Mouse (Mus musculus) layer of hippocampus, adult 18-20 months (tissue): ENCODE measurements at regions not wholly inside any gene's neighbourhood (a gene's known extent, or its start where the extent isn't known, plus 50 kb on each side); places are given as distances from the start of the nearest gene placed in this dataset.

Source experiments
- DNase-seq, 2 experiments: peaks; one replicate each; pipeline ENCODE4 v3.0.0; 2022; ENCODE audit warnings: low spot score in 2 of 2

- no peak for DNase-seq
Measured at GRCm38 (mm10) chr4:79362522-79362921, 1150.8 kb upstream of the Ptprd start.

- DNase-seq = no peak
Measured at GRCm38 (mm10) chr4:79357720-79358119, 1146.0 kb upstream of the Ptprd start.

- DNase-seq = peak in 1 of 2 experiments; percentile 5
Measured at GRCm38 (mm10) chr4:79309890-79310727, 1098.3 kb upstream of the Ptprd start.

- DNase-seq = peak; percentile 7 to 44
Measured at GRCm38 (mm10) chr4:79291091-79291490, 1079.3 kb upstream of the Ptprd start.

GRCm38 (mm10) chr4:79265044-79265443 is 1053.3 kb upstream of the Ptprd start:
- DNase-seq = no peak

GRCm38 (mm10) chr4:79243184-79243583 is 1031.4 kb upstream of the Ptprd start:
- DNase-seq = no peak

GRCm38 (mm10) chr4:79241647-79242046 is 1029.9 kb upstream of the Ptprd start:
- no peak for DNase-seq

- no peak for DNase-seq
Measured at GRCm38 (mm10) chr4:79224101-79224734, 1012.5 kb upstream of the Ptprd start.
